Mouse (Mus musculus) skeletal muscle tissue, postnatal 0 days (tissue): ENCODE measurements around the gene Brsk1. TPM values are rescaled to one million over a fixed set of nuclear protein-coding genes. Genes with fewer than 3 reads are reported as not detected.

Experiments
- polyA plus RNA-seq: library from polyadenylated mRNA; unstranded; fragments of >200 nt; fragmentation: Nextera tagmentation; extraction: Ambion mirVana; gene quantifications from 2 replicates; pipeline ENCODE4 v1.2.1, GENCODE M21; 2015

The Brsk1 gene
- polyA plus RNA-seq, result 0.23 and 0.39 TPM in 2 replicates

GRCm38 (mm10) chr7:4690387-4690786 is at the start of gene Brsk1:
TSS of gene Brsk1 (plus strand) at chr7:4690604.

GRCm38 (mm10) chr7:4658912-4659551 is 31.4 kb upstream of the Brsk1 start, which contains the start of gene Ppp6r1:
TSS of gene Ppp6r1 (minus strand) at chr7:4659019.

GRCm38 (mm10) chr7:4684632-4685417 is 5.6 kb upstream of the Brsk1 start, which contains the start of gene Hspbp1:
TSS of gene Hspbp1 (minus strand) at chr7:4685068.

GRCm38 (mm10) chr7:4725169-4725568 is 34.8 kb downstream of the Brsk1 start, which contains the start of gene Tmem150b:
TSS of gene Tmem150b (minus strand) at chr7:4725249.

GRCm38 (mm10) chr7:4739544-4740275 is 49.3 kb downstream of the Brsk1 start, which contains the start of gene Kmt5c:
TSS of gene Kmt5c (plus strand) at chr7:4740115.

GRCm38 (mm10) chr7:4752821-4753570 is 62.6 kb downstream of the Brsk1 start, which contains the start of gene Cox6b2:
TSS of gene Cox6b2 (minus strand) at chr7:4753094.

Other genes with a start within 250 kb of the Brsk1 start
- gene Rdh13, start 245.0 kb upstream of the Brsk1 start, polyA plus RNA-seq, result 19.4 and 23.9 TPM in 2 replicates
- gene Eps8l1, start 229.9 kb upstream of the Brsk1 start, polyA plus RNA-seq, result 0.76 and 5.7 TPM in 2 replicates
- gene Ppp1r12c, start 188.9 kb upstream of the Brsk1 start, polyA plus RNA-seq, result 25.2 and 28.3 TPM in 2 replicates
- gene Tnnt1, start 174.2 kb upstream of the Brsk1 start, polyA plus RNA-seq, result 884 and 1,161 TPM in 2 replicates
- 3.2 and 3.4 TPM in 2 replicates for gene Tnni3, start 166.4 kb upstream of the Brsk1 start, polyA plus RNA-seq
- gene Dnaaf3, start 158.2 kb upstream of the Brsk1 start, polyA plus RNA-seq, result 0.27 and 0.55 TPM in 2 replicates
- gene Syt5, start 143.1 kb upstream of the Brsk1 start, polyA plus RNA-seq, result 0.10 and 0.31 TPM in 2 replicates
- not detected in 2 replicates for gene Ptprh, start 86.6 kb upstream of the Brsk1 start, polyA plus RNA-seq
- gene Tmem86b, start 59.2 kb upstream of the Brsk1 start, polyA plus RNA-seq, result 0.26 and 0.62 TPM in 2 replicates
- 5.1 and 5.6 TPM in 2 replicates for gene Ppp6r1, start 31.6 kb upstream of the Brsk1 start, polyA plus RNA-seq
- 41.2 and 49.2 TPM in 2 replicates for gene Hspbp1, start 5.5 kb upstream of the Brsk1 start, polyA plus RNA-seq
- gene Tmem150b, start 34.6 kb downstream of the Brsk1 start, polyA plus RNA-seq, result 0.07 TPM in 1 of 2 replicates, not detected in the other
- 22.4 and 24.9 TPM in 2 replicates for gene Kmt5c, start 49.5 kb downstream of the Brsk1 start, polyA plus RNA-seq
- 18.6 and 22.1 TPM in 2 replicates for gene Cox6b2, start 62.5 kb downstream of the Brsk1 start, polyA plus RNA-seq
- not detected in 2 replicates for gene Fam71e2, start 80.7 kb downstream of the Brsk1 start, polyA plus RNA-seq
- 0.09 TPM in 1 of 2 replicates, not detected in the other for gene Il11, start 92.3 kb downstream of the Brsk1 start, polyA plus RNA-seq
- not detected in 2 replicates for gene Tmem190, start 92.3 kb downstream of the Brsk1 start, polyA plus RNA-seq
- 8.2 and 8.9 TPM in 2 replicates for gene Tmem238, start 99.1 kb downstream of the Brsk1 start, polyA plus RNA-seq
- 262 and 278 TPM in 2 replicates for gene Rpl28, start 102.3 kb downstream of the Brsk1 start, polyA plus RNA-seq
- gene Ube2s, start 122.0 kb downstream of the Brsk1 start, polyA plus RNA-seq, result 106 and 115 TPM in 2 replicates
- not detected in 2 replicates for gene Shisa7, start 154.1 kb downstream of the Brsk1 start, polyA plus RNA-seq
- 3.2 and 8.0 TPM in 2 replicates for gene Isoc2b, start 179.7 kb downstream of the Brsk1 start, polyA plus RNA-seq
- gene Isoc2a, start 186.5 kb downstream of the Brsk1 start, polyA plus RNA-seq, result 0.87 and 1.4 TPM in 2 replicates
- 0.10 TPM in 1 of 2 replicates, not detected in the other for gene Gm36210, start 215.9 kb downstream of the Brsk1 start, polyA plus RNA-seq
- gene Zfp628, start 224.6 kb downstream of the Brsk1 start, polyA plus RNA-seq, result 1.8 and 2.0 TPM in 2 replicates
- 0.66 and 1.3 TPM in 2 replicates for gene Nat14, start 231.4 kb downstream of the Brsk1 start, polyA plus RNA-seq
- 8.7 and 10.2 TPM in 2 replicates for gene Ssc5d, start 235.2 kb downstream of the Brsk1 start, polyA plus RNA-seq